Mouse (Mus musculus): ENCODE data around the gene Bax. TPM values are rescaled to one million over a fixed set of nuclear protein-coding genes. Genes with fewer than 3 reads are reported as not detected.
"Not testable (repeated sequence)": the region's sequence is repeated elsewhere in the genome, so short reads cannot be mapped to it uniquely, and the experiment has no call there.

The Bax gene
- polyA plus RNA-seq, 1 experiment from 2014 or later: 185 TPM

GRCm38 (mm10) chr7:45460377-45460776 is 6.3 kb downstream of the Bax start:
- Histone ChIP-seq H3K27me3 (replicated peaks; ENCODE audit: control insufficient read depth, insufficient read depth, low read length) (no peaks in the 10 kb centered on the region), H3K9me3 (ENCODE audit: control insufficient read depth, low read length) (no peaks in the 10 kb centered on the region), H3K27ac (ENCODE audit: low read length) (peak overlapping the region; percentile 95), H3K36me3 (ENCODE audit: control insufficient read depth, insufficient read depth, low read length) (peaks cover 9% of the 10 kb centered on the region), H3K4me2 (ENCODE audit: low read depth, low read length) (peak overlapping the region; percentile 54), H3K4me3 (ENCODE audit: low read length) (peak overlapping the region; percentile 47), H3K4me1 (ENCODE audit: control insufficient read depth, insufficient read depth, low read length) (peaks cover 32% of the 10 kb centered on the region), H3K9ac (ENCODE audit: low read depth, low read length) (peak overlapping the region; percentile 69)
- peak; percentile 11 for ATAC-seq
- 62% methylated on average over 7 of the region's 7 CpGs for WGBS

GRCm38 (mm10) chr7:45459564-45460140 is 7.0 kb downstream of the Bax start, which contains the start of gene Ftl1:
Gene Ftl1 (minus strand): TSS chr7:45459884.
- under 1% methylated on average over 31 of the region's 37 CpGs for WGBS
- Histone ChIP-seq H3K4me1 (ENCODE audit: control insufficient read depth, insufficient read depth, low read length) (peaks cover 29% of the 10 kb centered on the region), H3K36me3 (ENCODE audit: control insufficient read depth, insufficient read depth, low read length) (peaks cover 13% of the 10 kb centered on the region), H3K4me3 (ENCODE audit: low read length) (peak within 1 kb of the TSS; percentile 82), H3K4me2 (ENCODE audit: low read depth, low read length) (peak within 1 kb of the TSS; percentile 67), H3K9ac (ENCODE audit: low read depth, low read length) (peak within 1 kb of the TSS; percentile 77), H3K27ac (ENCODE audit: low read length) (peak within 1 kb of the TSS; percentile 95)
- peak; percentile 88 for ATAC-seq
- not testable (repeated sequence) for H3K9me3 ChIP-seq (ENCODE audit: control insufficient read depth, low read length); H3K27me3 ChIP-seq (replicated peaks; ENCODE audit: control insufficient read depth, insufficient read depth, low read length)

GRCm38 (mm10) chr7:45458748-45459563 is 7.7 kb downstream of the Bax start:
- H3K27ac ChIP-seq (ENCODE audit: low read length): peak overlapping the region; percentile 92
- peak overlapping the region; percentile 77 for H3K9ac ChIP-seq (ENCODE audit: low read depth, low read length)
- H3K4me2 ChIP-seq (ENCODE audit: low read depth, low read length): peak overlapping the region; percentile 67
- no peaks in the 10 kb centered on the region for H3K9me3 ChIP-seq (ENCODE audit: control insufficient read depth, low read length)
- no peaks in the 10 kb centered on the region for H3K27me3 ChIP-seq (replicated peaks; ENCODE audit: control insufficient read depth, insufficient read depth, low read length)
- peaks cover 17% of the 10 kb centered on the region for H3K36me3 ChIP-seq (ENCODE audit: control insufficient read depth, insufficient read depth, low read length)
- peak overlapping the region; percentile 82 for H3K4me3 ChIP-seq (ENCODE audit: low read length)
- WGBS: under 1% methylated on average over 43 of the region's 43 CpGs
- peak; percentile 49 for ATAC-seq
- peaks cover 29% of the 10 kb centered on the region for H3K4me1 ChIP-seq (ENCODE audit: control insufficient read depth, insufficient read depth, low read length)

- Histone ChIP-seq H3K4me3 (ENCODE audit: low read length) (peak overlapping the region; percentile 82), H3K27ac (ENCODE audit: low read length) (peak overlapping the region; percentile 92), H3K36me3 (ENCODE audit: control insufficient read depth, insufficient read depth, low read length) (peaks cover 17% of the 10 kb centered on the region), H3K27me3 (replicated peaks; ENCODE audit: control insufficient read depth, insufficient read depth, low read length) (no peaks in the 10 kb centered on the region), H3K9me3 (ENCODE audit: control insufficient read depth, low read length) (no peaks in the 10 kb centered on the region), H3K4me2 (ENCODE audit: low read depth, low read length) (peak overlapping the region; percentile 67), H3K9ac (ENCODE audit: low read depth, low read length) (peak overlapping the region; percentile 77), H3K4me1 (ENCODE audit: control insufficient read depth, insufficient read depth, low read length) (peaks cover 29% of the 10 kb centered on the region)
- ATAC-seq: peak; percentile 39
- WGBS: 51% methylated on average over 10 of the region's 10 CpGs
Measured at GRCm38 (mm10) chr7:45457204-45458060, 9.3 kb downstream of the Bax start.

GRCm38 (mm10) chr7:45456721-45457203 is 9.9 kb downstream of the Bax start:
- Histone ChIP-seq H3K27ac (ENCODE audit: low read length) (peak overlapping the region; percentile 92), H3K4me3 (ENCODE audit: low read length) (no peak overlapping the region), H3K4me2 (ENCODE audit: low read depth, low read length) (peak overlapping the region; percentile 67), H3K9me3 (ENCODE audit: control insufficient read depth, low read length) (no peaks in the 10 kb centered on the region), H3K36me3 (ENCODE audit: control insufficient read depth, insufficient read depth, low read length) (peaks cover 17% of the 10 kb centered on the region), H3K9ac (ENCODE audit: low read depth, low read length) (peak overlapping the region; percentile 77), H3K27me3 (replicated peaks; ENCODE audit: control insufficient read depth, insufficient read depth, low read length) (no peaks in the 10 kb centered on the region), H3K4me1 (ENCODE audit: control insufficient read depth, insufficient read depth, low read length) (peaks cover 25% of the 10 kb centered on the region)
- ATAC-seq: no peak
- 34% methylated on average over 9 of the region's 9 CpGs for WGBS

- Histone ChIP-seq H3K9me3 (ENCODE audit: control insufficient read depth, low read length) (no peaks in the 10 kb centered on the region), H3K4me1 (ENCODE audit: control insufficient read depth, insufficient read depth, low read length) (peaks cover 21% of the 10 kb centered on the region), H3K4me2 (ENCODE audit: low read depth, low read length) (no peak overlapping the region), H3K36me3 (ENCODE audit: control insufficient read depth, insufficient read depth, low read length) (peaks cover 17% of the 10 kb centered on the region), H3K27me3 (replicated peaks; ENCODE audit: control insufficient read depth, insufficient read depth, low read length) (no peaks in the 10 kb centered on the region), H3K4me3 (ENCODE audit: low read length) (no peak overlapping the region), H3K27ac (ENCODE audit: low read length) (peak overlapping the region; percentile 33; the same call in 1 of the 2 replicates), H3K9ac (ENCODE audit: low read depth, low read length) (0 out of 2 replicates have a peak overlapping the region, but pooled peaks have one; percentile 19)
- 72% methylated on average over 13 of the region's 13 CpGs for WGBS
- ATAC-seq: no peak
Measured at GRCm38 (mm10) chr7:45455932-45456696, 10.6 kb downstream of the Bax start.

GRCm38 (mm10) chr7:45454971-45455370 is 11.7 kb downstream of the Bax start:
- 88% methylated on average over 15 of the region's 15 CpGs for WGBS
- no peak overlapping the region for H3K4me3 ChIP-seq (ENCODE audit: low read length)
- H3K9me3 ChIP-seq (ENCODE audit: control insufficient read depth, low read length): no peaks in the 10 kb centered on the region
- H3K9ac ChIP-seq (ENCODE audit: low read depth, low read length): no peak overlapping the region
- ATAC-seq: no peak
- H3K27ac ChIP-seq (ENCODE audit: low read length): no peak overlapping the region
- no peaks in the 10 kb centered on the region for H3K27me3 ChIP-seq (replicated peaks; ENCODE audit: control insufficient read depth, insufficient read depth, low read length)
- no peak overlapping the region for H3K4me2 ChIP-seq (ENCODE audit: low read depth, low read length)
- peaks cover 17% of the 10 kb centered on the region for H3K36me3 ChIP-seq (ENCODE audit: control insufficient read depth, insufficient read depth, low read length)
- peaks cover 10% of the 10 kb centered on the region for H3K4me1 ChIP-seq (ENCODE audit: control insufficient read depth, insufficient read depth, low read length)

- no peak overlapping the region for H3K9ac ChIP-seq (ENCODE audit: low read depth, low read length)
- peak; percentile 82 for ATAC-seq
- no peak overlapping the region for H3K4me2 ChIP-seq (ENCODE audit: low read depth, low read length)
- H3K27me3 ChIP-seq (replicated peaks; ENCODE audit: control insufficient read depth, insufficient read depth, low read length): no peaks in the 10 kb centered on the region
- H3K27ac ChIP-seq (ENCODE audit: low read length): no peak overlapping the region
- 60% methylated on average over 23 of the region's 23 CpGs for WGBS
- H3K4me1 ChIP-seq (ENCODE audit: control insufficient read depth, insufficient read depth, low read length): no peaks in the 10 kb centered on the region
- peaks cover 10% of the 10 kb centered on the region for H3K36me3 ChIP-seq (ENCODE audit: control insufficient read depth, insufficient read depth, low read length)
- H3K4me3 ChIP-seq (ENCODE audit: low read length): no peak overlapping the region
- no peaks in the 10 kb centered on the region for H3K9me3 ChIP-seq (ENCODE audit: control insufficient read depth, low read length)
Measured at GRCm38 (mm10) chr7:45451344-45451982, 15.2 kb downstream of the Bax start.
